Mouse (Mus musculus): ENCODE measurements around the gene Cd160.

The Cd160 gene

GRCm38 (mm10) chr3:96828308-96828864, 765 bp downstream of the Cd160 start:
- DNase-seq, result no peak

- DNase-seq, result no peak
Measured at GRCm38 (mm10) chr3:96825261-96825660, 3.9 kb downstream of the Cd160 start.

- DNase-seq, result no peak
Measured at GRCm38 (mm10) chr3:96824614-96825013, 4.5 kb downstream of the Cd160 start.

DNA sequence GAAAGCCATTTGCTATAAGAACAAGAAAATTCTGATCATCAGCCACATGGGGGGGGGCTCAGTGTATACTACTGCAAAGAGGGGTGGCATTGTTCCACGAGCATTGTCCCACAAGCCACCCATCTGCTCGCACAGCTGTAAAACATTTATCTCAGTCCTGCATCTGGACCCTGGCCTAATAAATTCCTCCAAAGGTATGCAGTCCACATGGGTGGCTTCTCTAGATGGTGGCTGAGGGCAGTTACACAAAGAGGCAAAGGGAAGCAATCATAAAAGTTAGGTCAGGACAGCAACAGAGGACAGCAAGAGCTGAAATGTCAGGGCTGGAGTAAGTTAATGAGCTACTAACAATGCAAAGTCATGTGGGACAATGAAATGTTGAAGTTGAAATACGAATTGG, 5.5 kb downstream of the Cd160 start:
- no peak for DNase-seq

- no peak for DNase-seq
Measured at GRCm38 (mm10) chr3:96821581-96821980, 7.6 kb downstream of the Cd160 start.

DNA sequence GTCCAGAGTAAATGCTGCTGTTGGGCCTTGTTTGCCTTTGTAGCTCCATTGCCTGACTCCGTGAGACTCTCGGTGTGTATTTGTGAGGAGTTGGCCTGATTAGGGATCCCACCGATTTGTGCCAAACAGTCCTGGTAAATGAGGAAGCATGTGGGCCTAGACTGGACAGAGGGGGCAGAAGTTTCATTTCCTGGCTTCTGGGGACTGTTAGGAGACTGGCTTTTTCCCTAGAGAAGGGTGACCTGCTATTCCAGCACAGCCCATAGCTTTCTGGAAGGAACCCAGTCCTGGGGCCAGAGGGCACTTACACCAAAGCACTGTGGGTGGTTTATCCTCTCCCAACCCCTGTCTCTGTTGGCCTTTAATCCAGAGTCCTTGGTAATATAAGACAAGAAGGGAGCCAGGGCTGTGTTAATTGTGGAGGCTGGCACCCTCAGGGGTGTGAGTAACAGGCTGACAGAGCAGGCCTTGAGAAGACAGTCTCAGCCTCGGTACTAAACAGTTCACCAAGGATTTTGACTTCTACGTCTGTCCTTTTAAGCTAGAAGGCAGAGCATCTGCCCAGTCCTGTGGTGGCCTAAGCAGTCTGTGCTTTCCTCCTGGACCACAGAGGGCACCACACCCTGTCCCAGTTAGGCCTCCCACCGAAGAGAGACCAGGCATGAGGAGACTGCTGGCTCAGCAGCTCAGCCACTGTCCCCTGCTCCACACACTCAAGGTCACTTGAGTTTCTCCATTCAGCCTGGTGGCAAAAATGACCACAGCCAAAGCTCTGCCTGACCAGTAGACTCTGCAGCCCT, 8.8 kb downstream of the Cd160 start:
- no peak for DNase-seq

DNA sequence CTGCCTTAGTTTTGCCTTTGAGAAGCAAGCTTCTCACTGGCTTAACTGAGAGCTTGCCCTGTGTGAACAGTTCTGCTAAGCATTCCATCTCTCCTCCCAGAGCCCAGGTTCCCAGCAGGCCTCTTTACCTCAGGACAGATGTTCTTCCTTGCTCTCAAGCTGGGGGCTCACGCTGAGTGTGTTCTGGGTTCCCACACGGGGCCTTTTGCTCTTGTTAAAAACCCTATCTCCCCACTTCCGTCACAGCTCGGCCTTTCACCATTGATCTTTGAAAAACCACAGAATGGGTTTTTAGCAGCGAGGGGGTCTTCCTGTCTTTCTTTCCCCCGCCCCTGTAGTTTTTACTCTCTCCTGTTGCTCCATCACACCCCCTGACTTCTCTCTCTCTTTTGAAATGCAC, 14.8 kb downstream of the Cd160 start:
- no peak for DNase-seq

- DNase-seq, result no peak
Measured at GRCm38 (mm10) chr3:96813591-96814244, 15.4 kb downstream of the Cd160 start.

DNA sequence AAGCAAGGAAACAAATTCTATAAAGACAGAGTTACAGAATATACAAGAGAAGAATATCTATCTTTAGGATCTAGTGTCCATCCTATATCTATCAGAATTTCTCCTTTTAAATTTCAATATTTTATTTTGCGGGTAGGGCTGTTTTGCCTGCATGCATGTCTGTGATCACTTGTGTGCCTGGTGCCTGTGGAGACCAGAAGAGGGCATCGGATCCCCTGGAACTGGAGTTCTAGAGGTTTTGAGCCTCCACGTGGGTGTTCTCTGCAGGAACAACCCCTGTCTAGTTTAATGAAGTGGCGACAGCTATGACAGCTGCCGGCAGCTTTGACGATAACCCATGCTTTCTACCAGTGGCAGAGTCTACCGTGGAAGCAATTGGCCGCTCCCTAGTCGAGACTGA, 16.0 kb downstream of the Cd160 start:
- peak; percentile 14 to 28 for DNase-seq

GRCm38 (mm10) chr3:96812395-96813091, 16.6 kb downstream of the Cd160 start:
- DNase-seq, result peak; percentile 84 to 94

- no peak for DNase-seq
Measured at GRCm38 (mm10) chr3:96811232-96811631, 17.9 kb downstream of the Cd160 start.

GRCm38 (mm10) chr3:96808651-96809050, 20.5 kb downstream of the Cd160 start:
- peak; percentile 18 for DNase-seq

- no peak for DNase-seq
Measured at GRCm38 (mm10) chr3:96808136-96808535, 21.0 kb downstream of the Cd160 start.

GRCm38 (mm10) chr3:96802214-96802613, 26.9 kb downstream of the Cd160 start:
- DNase-seq, result no peak

DNA sequence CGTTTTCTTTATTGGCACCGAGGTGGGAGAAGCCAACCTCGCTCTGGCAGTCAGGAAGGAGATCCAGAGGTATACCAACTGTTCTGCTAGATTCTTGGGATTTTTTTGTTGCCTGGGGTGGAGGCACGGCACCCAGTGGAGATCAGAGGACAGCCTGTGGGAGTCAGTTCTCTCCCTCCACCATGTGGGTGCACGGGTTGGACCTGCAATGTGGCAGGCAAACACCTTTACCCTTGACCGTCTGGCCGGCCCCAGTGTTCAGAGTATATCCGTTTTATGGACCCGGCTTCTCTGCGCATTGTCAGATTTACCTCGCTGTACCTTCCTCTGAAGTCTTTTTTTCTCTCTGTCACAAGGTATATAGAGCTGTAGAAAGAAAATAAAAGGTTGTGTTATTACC, 28.9 kb downstream of the Cd160 start:
- DNase-seq, result no peak

- no peak for DNase-seq
Measured at GRCm38 (mm10) chr3:96788506-96788905, 40.6 kb downstream of the Cd160 start.

- no peak for DNase-seq
Measured at GRCm38 (mm10) chr3:96787784-96788183, 41.4 kb downstream of the Cd160 start.

- DNase-seq, result no peak
Measured at GRCm38 (mm10) chr3:96782236-96782635, 46.9 kb downstream of the Cd160 start.

DNA sequence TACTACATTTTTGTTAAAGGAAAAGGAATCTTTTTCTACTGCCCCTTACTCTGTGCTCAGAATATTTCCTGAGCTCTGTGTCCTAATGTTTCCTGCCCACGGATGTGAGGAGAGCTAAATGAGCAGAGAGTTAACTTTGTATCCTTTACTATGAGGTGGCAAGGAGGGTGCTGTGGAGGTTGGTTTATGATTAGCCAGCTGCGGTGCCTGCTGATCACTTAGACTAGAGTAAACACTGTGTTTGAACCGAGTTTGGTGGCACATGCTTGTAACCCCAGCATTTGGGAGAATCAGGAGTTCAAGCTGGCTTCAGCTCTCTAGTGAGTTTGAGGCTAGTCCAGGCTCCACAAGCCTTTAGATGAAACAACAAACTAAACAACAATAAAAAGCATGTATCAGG, 52.0 kb downstream of the Cd160 start:
- DNase-seq, result no peak

DNA sequence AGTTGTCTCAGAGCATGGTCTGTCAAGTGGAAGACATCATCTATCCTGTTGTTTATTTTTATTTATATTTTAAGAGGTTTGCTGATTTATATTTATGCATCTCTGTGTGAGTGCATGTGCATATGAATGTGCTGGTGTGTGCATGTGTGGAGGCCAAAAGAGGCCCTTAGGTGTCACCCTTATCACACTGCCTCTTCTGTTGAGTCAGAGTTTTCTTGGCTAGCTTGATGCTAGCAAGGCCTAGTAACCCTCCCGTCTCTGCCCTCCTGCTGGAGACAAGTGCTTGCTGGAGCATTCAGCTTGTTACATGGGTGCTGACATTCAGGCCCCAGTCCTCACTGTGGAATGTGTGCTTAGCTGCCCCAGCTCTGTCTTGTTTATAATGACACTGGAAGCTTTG, 56.2 kb downstream of the Cd160 start:
- DNase-seq, result no peak

DNA sequence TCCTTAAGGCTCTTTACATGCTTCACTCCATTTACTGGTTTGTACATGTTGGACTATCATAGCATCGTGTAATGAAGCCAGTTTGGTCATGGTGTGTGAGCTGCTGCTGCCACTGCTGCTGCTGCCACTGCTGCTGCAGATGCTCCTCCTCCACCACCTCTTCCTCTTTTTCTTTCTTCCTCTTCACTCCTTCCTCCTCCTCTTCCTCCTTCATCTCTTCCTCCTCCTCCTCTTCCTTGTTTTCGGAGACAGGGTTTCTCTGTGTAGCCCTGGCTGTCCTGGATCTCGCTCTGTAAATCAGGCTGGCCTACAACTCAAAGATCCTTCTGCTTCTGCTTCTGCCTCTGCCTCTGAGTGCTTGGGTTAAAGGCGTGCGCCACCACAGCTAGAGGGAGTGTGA, 59.2 kb downstream of the Cd160 start:
- DNase-seq, result no peak

DNA sequence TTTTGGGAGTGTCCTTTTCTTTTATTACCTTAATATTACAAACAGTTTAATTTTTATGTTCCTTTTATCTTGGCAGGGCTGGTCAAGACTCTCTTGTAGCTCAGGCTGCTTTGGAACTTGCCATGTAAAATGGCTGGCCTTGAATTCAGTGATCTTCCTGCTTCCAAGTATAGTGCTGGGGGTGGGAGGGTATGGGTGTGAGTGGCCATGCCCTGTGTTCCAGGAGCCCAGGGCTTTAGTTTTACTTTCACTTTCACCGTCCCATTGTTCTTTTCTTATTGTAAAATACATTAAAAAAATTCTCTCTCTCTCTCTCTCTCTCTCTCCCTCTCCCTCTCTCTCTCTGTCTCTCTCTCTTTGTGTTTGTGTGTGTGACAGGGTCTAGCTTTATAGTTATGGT, 64.6 kb downstream of the Cd160 start:
- DNase-seq, result no peak

DNA sequence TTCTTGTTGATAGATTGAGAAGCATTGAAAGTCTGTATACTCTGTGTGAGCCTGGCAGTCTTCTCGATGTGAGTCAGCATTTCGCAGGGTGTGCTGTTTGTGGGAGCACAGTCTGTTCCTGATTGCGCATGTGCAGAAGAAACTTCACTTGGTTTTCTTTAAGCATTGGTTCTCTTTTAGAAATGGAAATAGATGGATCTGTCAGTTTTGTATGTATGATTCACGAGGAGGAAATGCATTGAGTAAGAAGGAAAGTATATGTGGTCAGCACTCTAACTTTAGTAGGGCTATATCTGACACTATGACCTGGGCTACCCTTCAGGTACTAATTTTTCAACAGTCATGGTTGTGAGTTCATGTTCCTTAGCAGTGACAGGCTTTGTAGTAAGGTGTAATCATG, 69.5 kb downstream of the Cd160 start:
- DNase-seq, result no peak

GRCm38 (mm10) chr3:96757691-96758090, 71.5 kb downstream of the Cd160 start:
- peak; percentile 19 to 41 for DNase-seq
